Mouse (Mus musculus): Measurements from ENCODE around the gene Phc2.

Phc2 gene

DNA sequence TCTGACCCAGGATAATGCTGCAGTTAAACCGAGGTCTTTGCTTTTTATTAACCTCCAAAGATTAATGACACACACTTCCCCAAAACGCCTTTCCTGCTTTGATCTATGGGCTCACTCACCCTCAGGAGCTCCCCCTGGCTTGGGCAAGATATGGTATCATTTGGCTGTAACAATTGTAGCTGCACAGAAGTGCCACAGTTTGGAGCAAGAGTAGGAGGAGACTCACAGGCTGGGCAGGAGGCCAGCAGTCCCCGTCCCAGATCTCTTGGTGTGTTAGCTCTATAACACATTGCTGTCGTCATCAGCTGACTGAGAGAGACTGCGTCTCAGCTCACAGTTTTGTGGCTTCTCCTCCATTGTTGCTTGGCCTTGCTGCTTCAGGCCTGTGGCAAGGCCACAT, 65.6 kb downstream of the Phc2 start:
- DNase-seq (ENCODE audit: low spot score in 2 of 2): peak; percentile 58 to 78

DNA sequence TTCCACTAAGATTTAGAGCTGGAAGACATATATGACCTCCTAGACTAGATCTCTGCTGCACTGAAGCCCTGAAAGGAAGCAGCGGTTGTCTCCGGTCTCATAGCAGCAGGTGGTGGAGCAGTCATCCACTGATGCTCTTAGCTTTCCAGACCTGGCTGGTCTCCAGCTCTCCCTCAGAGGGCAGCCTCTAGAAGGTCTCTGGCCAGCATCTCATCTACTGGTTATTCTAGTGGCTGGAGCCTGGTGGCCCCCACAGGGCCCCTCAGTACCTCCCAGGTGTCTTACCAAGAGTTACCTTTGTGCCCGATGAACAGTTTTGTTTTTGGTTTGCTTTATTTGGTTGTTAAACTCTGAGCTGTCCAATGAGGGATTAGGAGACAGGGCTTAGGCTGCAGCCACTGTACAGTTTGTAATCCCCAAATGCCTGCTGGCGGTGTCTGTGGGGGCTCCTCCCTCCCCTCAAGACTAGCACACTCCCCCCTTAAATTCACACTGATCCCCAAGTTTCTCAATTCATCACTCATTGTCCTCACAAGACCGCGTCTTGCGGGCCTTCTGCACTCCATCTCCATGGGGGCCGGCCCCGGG, 66.7 kb downstream of the Phc2 start:
- no peak for DNase-seq (ENCODE audit: low spot score in 2 of 2)

DNA sequence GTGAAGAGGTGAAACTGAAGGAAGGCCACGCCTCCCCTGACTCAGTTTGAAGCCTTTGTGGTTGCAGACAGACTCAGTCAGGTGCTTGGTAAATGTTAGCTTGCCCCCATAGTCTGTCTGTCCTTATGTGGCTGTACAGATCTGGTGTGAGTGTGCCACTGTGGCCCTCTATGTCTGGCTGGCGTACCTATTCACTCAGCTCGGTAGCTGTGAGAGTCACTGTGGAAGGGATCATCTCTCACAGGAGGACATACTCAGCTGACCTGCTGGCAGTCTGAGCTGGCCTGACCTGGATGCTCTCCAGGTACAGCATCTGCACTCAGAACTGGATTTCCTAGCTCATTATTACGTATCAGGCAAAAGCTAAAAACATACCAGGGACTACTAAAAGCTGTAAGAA, 67.3 kb downstream of the Phc2 start:
- DNase-seq (ENCODE audit: low spot score in 2 of 2): no peak

DNA sequence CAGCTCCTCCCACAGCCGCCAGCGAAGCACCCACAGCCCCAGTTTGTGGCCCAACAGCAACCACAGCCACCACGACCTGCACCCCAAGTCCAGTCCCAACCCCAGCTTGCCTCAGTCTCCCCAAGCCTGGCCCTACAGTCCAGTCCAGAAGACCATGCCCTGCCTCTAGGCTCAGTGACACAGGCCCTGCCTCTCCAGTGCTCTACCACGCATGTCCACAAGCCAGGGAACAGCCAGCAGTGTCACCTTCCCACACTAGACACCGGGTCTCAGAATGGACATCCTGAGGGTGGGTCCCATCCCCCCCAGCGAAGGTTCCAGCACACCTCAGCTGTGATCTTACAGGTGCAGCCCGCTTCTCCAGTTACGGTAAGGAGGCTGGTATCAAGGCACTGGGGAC, 68.4 kb downstream of the Phc2 start:
- DNase-seq (ENCODE audit: low spot score in 2 of 2): no peak

DNA sequence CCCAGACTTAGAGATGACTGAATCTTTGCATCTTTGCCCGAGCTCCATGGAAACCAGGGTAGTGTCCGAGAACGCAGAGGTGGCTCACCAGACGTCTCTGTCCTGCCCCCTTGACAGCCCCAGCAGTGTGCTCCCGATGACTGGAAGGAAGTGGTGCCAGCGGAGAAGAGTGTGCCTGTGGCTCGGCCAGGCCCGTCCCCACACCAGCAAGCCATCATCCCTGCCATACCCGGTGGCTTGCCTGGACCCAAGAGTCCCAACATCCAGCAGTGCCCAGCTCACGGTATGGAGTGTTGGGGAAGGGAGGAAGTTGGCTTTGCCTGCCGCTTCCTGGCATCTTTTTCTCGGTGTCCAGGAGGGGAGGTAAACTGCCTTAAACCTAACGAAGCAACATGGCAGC, 68.9 kb downstream of the Phc2 start:
- DNase-seq (ENCODE audit: low spot score in 2 of 2): no peak

DNA sequence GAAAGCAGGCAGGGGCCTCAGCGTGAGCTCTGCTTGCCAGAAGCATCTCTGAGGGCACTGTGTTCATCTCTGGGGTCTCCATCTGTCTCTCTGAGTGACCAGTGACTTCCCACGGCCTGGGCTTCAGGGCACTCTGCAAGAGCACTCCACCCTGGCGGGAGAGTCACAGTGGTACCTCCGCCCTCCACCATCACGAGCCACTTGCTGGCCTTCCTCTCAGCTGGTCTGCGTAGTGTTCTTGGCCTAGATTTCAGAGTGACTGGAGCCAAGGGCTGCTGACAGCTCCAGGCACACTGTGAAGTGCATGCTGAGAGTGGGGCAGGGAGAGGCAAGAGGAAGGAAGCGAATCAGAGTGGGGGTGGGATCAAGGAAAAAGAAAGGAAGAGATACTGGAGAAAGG, 69.6 kb downstream of the Phc2 start:
- peak in 1 of 2 experiments; percentile 47 for DNase-seq (ENCODE audit: low spot score in 2 of 2)

DNA sequence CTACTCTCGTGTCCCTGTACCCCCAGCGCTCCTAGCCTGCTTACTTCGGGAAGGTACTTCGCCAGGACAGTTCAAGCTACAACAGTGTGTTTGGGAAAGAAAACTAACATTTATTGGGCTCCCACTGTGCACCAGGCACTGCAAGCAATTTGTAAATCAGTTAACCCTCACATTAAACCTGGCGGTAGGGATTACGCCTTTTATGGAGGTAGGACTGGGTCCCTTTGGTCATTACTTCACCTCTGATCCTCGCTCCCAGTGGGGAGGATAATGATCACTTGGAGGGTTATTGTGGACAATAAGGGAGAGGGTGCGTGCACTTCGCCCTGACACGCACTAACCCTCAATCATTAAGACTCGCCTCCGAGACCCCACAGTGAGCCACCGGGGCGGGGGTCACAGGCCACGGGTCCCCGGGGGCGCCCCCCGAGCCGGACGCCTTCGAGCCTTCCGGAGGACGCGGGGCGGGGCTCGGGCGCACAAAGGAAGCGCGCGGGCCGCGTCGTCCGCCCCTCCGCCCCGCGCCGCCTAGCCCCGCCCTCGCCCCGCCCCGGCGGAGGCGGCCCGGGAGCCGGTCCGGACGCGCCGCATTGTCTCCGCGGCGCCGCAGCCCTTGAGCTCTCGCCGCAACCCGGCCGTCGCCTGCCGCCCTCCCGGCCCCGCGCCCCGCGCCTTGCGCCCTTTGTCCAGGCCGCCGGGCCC, 72.7 kb downstream of the Phc2 start:
- peak; percentile 64 to 68 for DNase-seq (ENCODE audit: low spot score in 2 of 2)

DNA sequence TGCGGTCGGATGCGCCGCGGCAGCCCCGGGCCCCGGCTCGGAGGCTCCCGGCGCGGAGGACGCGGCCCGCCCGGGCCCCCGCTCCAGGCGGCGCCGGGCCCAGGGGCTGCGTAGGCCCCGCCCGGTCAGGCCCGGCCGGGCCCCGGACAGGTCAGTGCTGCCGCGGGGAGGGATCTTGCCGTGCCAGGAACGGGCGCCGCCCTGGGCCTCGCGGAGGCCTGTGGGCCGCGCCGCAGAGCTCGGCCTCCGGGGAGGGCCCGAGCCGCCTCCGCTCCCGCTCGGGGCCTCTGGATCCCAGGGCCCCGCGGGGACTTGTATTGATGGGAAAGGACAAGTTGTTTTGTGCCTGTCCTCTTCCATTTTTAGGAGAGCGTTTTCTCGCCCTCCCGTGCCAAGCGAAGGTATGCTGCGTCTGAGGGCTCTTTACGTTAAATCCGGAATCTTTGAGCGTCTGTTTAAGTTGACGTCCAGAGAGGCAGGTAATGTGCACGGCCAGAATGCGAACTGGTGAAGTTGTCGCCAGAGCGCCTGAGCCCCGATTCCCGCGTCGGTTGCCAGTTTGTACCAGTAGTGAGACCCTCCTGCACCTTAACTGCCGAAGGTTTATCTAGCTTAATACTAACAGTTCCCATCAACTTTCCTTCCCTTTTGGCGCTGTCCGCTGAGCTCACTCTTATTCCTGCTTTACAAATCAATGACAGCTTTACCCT, 73.4 kb downstream of the Phc2 start:
- DNase-seq (ENCODE audit: low spot score in 2 of 2): no peak

DNA sequence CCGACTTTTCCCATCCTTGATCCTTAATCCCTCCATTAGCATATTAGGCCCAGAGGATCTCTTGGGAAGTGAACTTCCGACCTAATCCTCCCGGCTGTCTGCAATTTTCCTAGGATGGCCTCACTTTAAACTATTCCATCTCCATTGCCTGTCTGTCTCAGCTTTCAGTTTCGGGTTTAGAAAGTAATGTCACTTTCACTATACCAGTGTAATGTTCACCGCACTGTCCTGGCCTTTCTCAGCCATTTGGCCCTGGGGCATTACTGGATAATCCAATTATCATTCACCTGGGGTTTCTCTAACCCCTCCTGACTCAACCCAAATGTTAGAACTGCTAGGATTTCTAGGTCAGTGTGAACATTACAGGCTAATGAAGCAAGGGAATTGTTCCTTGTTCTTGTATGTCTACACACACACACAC, 73.9 kb downstream of the Phc2 start:
- DNase-seq (ENCODE audit: low spot score in 2 of 2): no peak

DNA sequence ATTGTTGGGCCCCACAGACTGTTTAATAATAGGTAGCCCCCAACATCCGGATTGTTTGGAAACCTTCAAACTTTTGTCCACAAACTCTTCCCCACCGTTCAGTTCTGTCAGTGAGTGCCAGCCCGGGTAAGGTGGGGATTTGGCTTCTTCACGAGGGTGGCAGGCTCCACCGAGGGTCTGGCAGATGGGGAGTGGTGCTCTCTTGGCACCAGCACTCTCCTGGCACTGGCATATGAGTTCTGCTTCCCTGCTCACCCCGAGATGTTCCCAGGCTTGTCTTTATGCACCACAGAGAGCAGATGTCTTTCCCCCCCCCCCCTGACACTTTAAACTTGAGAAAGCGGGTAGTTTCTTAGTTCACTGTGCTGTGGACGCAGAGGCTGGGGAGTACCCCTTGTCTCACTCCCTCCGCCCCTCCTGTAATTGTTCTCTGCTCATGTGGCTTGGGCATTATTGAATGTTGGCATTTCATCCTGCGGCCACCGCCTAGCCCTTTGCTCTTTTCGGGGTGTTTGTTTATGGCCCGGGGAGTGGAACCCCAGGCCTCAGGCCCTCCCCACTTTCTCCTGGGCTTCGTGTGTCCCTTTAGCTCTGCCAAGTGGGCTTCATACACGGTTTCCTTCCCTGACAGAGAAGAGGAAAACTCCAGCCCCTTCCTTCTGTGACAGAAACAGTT, 74.7 kb downstream of the Phc2 start:
- DNase-seq (ENCODE audit: low spot score in 2 of 2): no peak

DNA sequence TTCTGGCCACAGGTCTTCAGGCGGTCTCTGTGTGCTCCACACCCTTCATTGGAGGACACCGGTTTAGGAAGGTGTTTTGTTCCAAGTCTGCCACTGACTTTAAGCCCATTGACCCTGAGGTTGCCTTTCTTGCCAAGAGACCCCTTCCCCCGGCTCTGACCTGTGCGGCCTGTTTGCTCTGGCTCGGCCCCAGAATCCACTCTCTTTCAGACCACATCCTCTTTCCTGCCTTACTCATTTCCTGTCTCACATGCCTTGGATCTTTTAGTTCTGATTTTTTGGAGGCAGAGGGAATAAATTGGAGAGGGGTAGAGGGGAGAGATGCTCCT, 75.2 kb downstream of the Phc2 start:
- DNase-seq (ENCODE audit: low spot score in 2 of 2): no peak

DNA sequence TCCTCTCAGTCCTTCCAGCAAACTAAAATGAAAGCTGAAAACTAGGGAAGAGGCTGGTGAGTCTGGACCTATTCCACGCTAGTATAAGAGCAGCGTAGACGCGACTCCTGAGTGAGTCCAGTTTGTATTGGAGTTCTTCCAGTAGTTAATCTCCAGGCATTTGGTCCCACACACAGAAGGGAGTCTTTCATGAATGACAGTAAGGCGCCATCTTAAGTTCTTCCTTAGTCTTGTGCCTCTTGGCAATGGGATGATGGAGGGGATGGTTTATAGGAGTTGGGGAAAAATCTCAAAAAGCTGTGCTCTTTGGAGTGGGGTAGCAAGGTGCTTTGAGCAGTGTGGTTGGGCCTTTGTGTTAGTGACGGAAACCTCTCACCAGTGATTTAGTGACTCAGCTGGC, 75.8 kb downstream of the Phc2 start:
- DNase-seq (ENCODE audit: low spot score in 2 of 2): no peak

DNA sequence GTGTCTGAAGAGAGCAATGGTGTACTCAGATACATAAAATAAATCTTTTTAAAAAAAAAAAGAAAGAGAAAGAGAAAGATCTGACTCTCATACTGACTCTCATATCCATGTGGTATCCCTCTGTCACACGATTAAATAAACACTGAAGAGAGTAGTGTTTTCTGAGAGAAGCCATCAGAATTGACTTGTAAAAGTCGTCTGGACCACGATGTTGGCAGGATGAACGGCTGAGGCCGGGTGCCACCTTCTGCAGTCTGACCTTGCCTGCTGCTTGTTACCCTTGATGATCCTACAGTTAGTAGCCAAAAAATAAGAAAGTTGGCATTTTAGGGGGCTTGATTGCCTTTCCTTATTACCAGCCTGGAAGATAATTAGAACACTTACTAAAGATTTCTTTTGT, 78.3 kb downstream of the Phc2 start:
- DNase-seq (ENCODE audit: low spot score in 2 of 2): no peak

DNA sequence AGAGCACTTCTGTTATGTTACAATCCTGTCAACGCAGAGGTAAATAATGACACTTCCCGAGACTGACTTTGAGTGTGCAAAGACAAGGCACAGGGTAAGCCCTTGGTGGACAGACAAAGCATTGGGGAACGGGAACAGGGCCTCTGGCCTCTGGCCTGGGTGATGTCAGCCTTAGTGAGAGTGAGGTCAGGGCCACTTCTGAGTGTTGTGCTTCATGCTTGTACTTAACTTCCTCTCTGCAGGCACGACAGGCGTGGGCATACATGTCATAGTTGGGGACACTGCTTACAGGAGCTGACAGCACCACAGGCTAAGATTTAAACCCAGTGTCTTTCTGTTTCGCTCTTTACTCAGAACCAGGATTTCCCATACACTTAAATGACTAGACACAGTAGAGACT, 79.0 kb downstream of the Phc2 start:
- DNase-seq (ENCODE audit: low spot score in 2 of 2): no peak

DNA sequence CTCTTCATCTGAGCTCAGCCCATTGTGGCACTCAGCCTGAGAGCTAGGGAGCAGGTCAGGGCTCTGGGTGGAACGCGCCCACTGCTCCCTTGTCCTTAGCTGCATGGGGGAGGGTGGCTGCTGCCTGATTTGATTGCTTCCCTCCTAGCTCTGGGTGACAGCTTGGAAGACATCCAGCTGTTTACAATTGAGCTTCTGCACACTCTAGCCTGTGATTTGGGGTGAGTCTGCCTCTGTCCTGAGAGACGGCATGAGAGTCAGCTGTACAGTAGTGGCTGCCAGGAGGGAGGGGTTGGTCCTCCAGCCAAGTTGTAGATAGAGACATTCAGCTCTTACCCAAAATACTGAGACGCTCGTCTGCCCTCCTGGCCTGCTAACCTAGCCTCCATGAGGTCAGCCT, 79.7 kb downstream of the Phc2 start:
- DNase-seq (ENCODE audit: low spot score in 2 of 2): peak in 1 of 2 experiments; percentile 44

DNA sequence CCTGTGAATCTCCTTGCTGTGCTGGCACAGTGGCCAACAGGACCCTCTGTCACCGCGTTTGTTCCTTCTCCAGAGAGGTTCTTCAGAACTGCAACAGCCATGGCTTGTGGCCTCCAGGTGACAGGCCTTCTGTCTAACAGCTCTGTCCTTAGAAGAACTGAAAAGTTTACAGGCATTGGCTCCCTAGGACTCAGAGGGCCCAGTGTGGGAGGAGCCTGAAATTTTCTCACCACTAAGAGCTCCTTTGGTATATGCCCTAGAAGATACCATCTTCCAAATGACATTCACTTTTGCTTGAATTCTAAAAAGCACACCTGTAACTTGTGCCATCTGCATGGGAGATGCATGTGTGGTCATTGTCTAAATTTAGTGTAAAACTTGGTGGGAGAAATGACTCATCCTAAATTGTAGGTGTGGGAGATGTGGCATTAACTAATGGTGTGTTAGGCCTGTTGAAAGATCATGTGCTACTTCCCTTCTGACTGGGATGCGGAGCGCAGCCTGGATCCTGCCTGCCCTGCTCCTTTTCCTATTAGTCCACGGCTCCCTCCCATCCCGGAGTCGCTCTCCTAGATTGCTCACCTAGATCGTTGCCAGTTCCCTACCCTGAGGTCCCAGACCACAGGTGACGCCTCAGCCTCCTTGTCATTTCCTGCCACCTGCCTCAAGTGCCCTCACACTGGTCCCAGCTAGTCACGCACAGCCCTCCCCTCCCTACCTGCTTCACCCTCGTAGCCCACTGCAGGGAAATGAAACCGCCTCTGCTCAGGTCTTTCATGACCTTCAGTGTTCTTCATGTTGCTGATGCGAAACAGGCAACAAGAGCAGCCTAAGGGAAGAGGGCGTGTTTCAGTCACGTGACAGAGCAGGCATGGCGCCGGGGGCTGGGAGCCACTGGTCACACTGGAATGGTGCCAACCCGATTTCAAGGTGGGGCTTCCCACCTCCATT, 80.5 kb downstream of the Phc2 start:
- DNase-seq (ENCODE audit: low spot score in 2 of 2): no peak

DNA sequence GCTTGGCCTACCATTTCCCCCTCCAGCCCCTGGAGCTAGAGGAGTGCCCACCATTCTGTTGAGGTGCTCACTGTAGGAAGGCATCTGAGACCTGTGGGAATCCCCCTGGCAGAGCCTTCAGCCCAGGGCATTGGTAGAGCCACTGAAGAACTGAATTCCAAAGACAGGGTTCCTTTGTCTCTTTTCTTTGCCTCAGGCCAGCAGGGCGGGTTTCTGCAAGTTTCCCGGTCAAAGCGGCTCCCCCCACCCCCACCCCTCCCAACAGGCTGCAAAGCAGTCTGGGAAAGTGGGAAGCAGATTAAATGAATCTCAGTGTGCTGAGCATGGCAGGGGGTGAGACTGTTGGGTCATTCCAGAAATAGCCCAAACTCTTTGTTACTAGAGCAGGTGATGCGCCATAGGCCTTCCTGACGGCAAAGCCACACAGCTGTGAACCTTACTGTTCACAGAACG, 82.7 kb downstream of the Phc2 start:
- no peak for DNase-seq (ENCODE audit: low spot score in 2 of 2)

DNA sequence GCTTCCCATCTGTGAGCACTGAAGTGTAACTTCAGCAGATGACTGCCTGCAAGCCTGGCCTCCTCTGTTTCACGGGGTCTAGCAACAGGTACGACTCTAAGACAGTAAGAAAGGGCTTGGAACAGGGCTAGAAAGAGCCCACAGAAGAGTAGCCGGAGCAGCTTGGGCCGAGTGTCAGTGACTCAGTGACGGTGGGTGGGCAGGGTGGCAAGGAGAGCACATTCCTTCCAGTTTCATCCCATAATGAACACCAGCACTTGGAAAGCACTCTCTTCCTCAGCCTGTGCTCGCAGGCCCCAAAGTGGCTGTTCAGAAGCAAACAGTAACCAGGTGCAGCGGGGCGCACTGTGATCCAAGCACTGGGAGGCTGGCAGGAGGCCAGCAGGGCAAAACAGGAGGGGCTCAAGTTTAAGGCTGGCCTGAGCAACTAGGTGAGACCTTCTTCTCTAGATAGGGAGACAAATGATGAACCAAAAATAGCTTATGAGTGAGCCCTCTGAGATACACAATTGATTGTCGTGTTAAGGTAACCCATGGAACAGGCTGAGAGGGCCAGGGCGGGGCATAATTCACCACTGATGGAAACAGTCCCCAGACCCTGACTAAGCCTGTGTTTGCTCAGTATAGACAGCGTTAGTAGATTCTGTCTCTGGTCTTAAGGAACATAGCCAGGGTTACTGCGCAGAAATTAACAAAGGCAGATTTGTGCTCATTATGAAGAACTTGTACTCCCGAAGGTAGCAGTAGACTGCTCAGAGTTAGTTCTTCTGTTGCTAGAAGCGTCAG, 83.5 kb downstream of the Phc2 start:
- DNase-seq (ENCODE audit: low spot score in 2 of 2): no peak

DNA sequence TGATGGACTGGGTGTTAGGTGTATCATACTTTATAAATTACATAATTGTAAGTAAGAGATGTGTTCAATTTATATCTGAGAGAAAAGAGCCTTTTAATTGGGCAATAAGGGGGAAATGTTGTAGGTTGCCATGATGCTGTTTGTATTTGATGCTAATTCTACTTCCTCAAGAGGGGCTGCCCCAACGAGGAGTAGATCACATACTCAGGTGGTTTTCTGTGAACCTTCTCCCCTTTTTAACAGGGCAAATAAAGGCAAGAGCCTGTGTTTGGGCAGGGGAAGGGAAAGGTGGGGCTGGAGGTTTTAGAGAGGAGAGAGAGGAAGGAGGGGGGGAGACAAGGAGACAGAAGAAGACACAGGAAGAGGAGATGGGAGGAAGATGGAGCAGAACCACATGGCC, 86.4 kb downstream of the Phc2 start:
- no peak for DNase-seq (ENCODE audit: low spot score in 2 of 2)

DNA sequence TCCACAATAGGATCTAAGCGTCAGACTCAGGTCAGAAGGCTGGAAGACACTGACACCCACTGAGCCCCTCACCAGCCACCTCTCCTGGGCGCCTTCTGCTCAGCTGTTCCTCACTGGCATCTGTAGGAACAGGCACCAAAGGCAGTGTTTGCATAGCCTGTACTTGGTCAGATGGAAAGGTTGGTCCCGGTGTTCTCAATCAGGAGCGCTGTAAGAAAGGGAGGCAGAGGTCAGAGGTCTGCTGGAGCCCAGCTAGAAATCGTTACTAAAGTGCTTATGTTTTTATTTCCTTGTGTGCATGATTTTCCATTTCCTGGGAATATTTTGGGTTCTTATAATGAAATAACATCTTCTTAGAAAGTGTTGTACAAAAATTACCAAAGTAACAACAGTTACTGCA, 87.4 kb downstream of the Phc2 start:
- no peak for DNase-seq (ENCODE audit: low spot score in 2 of 2)

Data from right cerebral cortex, postnatal 36 days (tissue).